Mouse (Mus musculus) spleen, adult 18-20 months (tissue): ENCODE data around the gene Gm19684.
"Not testable (repeated sequence)": the region's sequence is repeated elsewhere in the genome, so short reads cannot be mapped to it uniquely, and the experiment has no call there.

Experiments used
- DNase-seq, 2 experiments: peaks; one replicate each; pipeline ENCODE4 v3.0.0; 2022; ENCODE audit warnings: mixed read lengths in 2 of 2

The Gm19684 gene

DNA sequence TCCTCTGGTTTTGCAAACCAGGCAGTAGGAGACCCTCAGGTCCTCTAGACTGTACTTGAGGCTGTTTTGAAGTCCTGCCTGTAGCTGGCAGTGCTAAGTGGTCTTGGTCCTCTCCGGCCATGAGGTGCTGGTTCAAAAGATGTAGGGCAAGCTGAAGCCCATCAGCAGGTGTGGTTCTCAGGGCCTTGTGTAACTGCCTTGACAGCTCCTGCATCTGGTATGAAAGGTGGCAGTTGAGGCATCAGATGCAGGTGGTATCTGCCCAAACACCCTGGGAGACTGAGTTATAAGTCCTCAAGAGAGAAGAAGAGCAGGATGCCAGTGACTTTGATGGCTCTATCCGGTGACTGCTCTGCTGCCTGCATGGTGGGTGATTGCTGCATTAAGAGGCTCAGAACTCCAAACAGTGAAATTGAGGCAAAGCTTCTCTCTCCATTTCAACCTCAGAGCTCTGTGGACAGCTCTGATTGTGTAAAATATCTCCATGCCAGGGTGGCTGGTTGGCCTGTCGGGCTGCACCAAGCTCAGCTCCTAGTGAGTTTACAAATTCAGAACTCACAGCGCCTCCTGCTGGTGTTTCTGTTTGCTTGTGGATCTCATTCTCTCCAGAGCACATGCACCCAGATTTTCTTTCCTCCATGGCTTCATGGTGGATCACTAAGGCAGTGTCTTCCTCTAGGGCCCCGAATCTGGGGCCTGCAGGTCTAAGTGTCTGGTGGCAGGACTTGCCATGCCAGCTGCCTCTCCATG is 10.2 kb downstream of the Gm19684 start:
- no peak for DNase-seq

DNA sequence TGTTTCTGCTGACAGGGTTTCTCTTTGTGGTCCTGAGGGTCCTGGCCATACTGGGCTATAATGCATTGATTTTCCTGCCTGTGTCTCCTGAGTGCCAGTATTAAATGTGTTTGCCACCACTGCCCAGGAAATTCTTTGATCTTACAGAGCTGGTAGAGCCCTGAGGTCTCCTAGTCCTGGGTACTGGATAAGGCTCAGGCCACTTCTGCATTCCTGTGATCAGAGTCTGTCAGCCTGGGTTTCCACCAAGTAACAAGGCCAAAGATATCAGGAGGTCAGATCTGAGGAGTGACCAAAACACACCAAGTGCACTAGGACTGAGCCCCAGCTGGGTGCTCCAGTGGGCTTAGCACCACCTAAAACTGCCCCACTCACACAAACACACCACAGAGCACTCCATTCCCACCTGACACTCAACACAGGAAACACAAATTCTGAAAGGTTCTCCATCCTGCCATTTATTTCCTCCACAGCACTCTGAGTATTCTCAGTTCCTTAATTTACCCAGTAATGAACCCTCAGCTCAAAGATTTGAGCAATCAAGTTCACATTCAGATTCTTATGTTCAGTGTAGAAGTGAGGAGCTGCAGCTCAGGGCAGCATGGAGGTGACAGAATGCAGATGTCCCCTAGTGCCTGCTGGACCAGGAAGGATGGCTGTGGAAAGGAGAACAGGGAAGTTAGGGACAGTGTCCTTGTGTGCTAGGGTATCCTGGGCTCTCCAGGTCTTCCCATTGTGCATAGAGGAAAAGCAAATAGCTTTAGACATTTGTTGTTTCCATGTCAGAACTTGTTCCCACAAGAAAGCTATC is 14.1 kb downstream of the Gm19684 start:
- not testable (repeated sequence) for DNase-seq

DNA sequence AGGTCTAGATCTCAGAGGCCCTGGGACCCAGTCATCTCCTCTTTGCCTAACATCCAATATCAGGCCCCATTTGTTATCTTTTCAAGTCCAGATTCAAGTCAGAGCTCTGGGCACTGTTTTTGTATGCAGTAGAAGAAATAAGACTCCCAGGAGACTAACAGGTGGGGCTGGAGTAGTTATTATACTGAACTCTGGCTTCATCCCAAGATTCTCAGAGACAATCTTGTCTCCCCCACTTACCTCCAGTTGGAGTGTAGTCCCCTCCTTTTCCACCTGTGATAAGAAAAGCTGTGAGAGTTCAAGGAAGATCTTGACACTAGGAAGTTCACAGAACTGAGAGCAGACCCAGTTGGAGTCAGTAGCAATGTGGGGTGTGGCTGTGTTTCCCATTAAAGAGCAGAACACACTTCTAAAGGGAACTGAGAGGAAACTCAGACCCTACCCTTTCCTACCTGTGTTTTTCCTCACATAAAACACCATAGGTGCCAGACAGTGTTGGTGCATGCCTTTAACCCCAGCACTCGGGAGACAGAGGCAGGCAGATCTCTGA is 14.9 kb downstream of the Gm19684 start:
- not testable (repeated sequence) for DNase-seq

DNA sequence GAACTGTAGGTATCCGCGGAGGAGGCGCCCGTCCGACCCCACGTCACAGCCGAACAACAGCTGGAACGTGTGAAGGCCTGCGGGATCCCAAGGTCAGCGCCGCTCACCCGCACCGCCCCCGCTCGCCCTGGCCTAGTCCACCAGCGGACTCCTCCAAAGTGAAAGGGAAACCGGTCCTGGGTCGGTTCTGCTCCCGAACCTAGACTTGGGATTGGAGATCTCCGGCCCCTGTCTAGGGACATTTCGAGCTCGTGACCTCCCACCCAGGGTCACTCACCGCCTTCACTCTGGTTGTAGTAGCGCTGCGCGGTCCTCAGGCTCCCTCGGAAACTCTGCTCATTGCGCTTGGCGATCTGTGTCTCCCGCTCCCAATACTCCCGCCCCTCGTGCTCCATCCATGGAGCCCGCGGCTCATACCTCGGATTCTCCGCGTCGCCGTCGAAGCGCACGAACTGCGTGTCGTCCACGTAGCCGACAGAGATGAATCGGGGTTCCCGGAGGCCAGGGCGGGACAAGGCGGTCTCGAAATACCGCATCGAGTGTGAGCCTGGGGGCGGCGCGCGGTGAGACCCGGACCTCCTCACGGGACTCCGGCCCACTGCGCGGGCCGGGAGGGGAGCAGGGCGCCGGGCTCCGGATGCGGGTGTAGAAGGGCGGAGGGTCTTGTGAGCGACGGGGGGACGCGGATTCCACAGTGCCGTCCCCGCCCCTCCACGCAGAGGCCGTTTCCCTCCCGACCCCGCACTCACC is 23.8 kb downstream of the Gm19684 start:
- no peak for DNase-seq

DNA sequence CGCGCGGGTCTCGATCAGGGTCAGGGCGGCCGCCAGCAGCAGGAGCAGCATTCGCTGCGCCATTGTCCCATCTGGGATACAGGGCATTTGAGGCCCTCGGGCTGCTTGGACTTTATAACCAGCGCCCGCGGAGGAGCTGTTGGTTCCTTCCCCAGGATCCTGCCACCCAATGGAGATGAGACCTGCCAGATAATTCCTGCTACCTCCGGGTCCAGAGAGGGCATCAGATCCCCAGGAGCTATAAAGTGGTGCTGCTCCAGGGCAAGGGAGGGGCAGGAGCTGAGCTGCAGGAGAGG is 24.3 kb downstream of the Gm19684 start:
- not testable (repeated sequence) for DNase-seq

DNA sequence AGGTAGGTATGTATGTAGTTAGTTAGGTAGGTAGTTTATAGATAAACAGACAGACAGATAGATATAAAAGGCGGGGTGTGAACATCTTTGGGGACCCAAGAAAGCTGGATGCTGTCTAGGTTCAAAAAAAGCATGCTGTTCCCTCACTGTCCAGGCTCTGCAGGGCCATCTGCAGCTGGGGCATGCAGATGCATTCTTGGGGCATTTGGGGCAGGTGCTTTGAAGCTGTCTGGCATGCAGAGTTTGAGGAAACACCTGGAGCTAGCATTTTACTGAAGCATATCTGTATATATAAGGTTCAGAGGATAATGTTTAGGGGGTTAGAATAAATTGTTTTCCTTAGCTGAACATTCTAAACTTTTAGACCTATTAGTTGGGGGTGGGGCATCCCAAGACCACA is 25.5 kb downstream of the Gm19684 start:
- not testable (repeated sequence) for DNase-seq

DNA sequence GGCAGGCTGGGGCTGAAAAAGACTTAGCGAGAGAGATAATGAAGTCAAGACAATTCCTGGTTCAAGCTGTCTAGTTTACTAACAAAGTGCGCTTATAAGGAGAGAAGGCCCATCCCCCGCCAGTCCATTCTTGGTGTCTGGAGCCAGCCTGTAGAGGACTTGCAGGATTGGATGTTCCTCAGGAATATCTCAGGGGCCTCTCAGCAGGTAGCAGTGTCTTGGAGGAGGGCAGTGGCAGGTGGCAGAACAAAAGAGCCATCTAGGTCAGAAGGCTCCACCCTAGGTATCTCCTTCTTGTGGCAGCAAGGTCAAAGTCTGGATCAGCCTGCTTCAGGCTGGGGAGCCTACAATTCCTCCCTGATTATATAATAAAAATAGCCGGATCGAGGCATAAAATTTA is 27.0 kb downstream of the Gm19684 start:
- DNase-seq: not testable (repeated sequence)

DNA sequence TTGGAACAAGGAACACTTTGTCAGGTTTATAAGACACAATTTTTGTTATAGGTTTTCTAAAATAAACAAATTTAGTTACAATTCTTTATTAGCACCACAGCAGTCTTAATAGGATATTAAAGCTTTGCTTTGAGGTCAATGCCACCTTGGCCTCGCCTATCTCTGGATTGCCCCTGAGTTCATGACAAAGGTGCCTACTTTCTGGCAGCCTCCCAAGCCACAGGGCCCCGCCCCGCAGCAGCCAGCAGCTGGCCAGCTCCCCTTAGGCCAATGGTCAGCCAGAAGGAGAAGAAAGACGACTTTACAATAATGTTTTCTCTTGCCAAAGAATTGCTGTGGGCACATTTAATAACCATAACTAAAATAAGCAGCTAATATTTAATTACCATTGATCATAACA is 29.7 kb downstream of the Gm19684 start:
- DNase-seq: not testable (repeated sequence)

DNA sequence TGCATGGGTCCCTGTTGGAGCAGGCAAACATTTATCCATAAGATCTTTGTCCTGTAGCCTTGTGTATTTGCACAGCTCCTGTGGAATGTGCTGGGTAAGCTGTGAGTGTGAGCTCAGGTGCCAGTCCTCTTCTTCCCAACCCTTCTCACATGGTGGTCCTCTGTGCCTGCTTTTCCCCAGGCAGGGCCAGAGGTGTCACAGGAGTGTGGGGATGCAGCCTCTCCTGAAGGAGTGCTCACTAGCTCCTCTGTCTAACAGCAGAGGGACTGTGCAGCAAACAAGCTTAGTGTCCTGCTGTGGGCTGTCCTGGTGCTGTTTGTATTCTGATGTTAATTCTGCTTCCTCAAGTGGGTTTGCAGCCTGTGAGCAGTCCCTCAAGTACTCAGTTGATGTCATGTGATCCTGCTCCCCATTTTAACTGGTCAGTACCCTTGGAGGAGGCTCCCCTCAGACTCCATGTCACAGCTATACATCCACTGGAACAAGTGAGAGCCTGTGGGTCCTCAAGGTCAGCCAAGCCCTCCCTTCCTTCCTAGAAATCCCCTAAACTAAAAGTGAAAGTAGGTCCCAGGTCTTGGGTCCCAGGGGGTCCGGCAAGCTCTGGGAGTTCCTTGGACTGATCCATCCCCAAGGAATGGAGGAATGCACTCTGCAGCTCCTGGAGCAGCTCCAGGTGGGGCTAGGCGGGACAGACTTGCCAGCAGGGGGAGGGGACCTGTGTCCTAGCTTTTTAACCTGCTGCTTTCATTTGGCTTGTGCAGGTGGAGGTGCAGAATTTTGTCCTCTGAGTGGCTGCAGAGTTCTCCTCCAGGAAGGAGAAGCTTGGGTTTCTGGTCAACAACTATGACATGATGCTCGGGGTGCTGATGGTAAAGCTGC is 33.0 kb downstream of the Gm19684 start:
- DNase-seq: no peak

DNA sequence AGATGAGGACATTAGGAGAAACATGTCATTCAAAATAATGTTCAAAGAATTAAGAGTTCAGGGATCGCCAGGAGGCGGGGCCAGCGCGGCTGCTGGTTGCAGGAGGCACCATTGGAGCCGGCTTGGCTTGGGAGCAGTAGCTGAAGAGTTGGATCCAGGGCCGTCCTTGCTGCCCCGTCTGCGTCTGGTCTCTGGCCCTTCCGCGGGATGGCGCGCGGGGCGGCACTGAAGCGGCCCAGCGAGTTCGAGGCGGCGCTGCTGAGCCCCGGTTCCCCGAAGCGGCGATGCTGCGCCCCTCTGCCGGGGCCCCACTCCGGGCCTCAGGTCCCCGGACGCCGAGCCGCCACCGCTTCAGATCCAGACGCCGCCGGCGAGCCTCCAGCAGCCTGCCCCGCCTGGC is 36.3 kb downstream of the Gm19684 start:
- not testable (repeated sequence) for DNase-seq

DNA sequence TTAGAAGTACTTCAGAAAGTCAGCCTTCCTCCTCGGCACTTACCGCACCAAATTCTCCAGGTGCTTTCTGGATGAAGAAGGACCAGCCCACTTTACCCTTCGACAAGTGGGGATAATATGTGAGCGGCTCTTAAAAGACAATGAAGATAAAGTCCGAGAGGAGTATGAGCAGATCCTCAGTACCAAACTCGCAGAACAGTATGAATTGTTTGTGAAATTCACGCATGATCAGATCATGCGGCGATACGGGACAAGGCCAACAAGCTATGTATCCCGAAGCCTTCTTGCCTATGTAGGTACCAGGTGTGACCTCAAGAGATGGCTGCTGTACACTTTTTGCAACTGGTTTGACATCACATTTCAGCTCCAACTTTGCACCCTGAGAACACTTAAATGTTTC is 36.8 kb downstream of the Gm19684 start:
- not testable (repeated sequence) for DNase-seq

DNA sequence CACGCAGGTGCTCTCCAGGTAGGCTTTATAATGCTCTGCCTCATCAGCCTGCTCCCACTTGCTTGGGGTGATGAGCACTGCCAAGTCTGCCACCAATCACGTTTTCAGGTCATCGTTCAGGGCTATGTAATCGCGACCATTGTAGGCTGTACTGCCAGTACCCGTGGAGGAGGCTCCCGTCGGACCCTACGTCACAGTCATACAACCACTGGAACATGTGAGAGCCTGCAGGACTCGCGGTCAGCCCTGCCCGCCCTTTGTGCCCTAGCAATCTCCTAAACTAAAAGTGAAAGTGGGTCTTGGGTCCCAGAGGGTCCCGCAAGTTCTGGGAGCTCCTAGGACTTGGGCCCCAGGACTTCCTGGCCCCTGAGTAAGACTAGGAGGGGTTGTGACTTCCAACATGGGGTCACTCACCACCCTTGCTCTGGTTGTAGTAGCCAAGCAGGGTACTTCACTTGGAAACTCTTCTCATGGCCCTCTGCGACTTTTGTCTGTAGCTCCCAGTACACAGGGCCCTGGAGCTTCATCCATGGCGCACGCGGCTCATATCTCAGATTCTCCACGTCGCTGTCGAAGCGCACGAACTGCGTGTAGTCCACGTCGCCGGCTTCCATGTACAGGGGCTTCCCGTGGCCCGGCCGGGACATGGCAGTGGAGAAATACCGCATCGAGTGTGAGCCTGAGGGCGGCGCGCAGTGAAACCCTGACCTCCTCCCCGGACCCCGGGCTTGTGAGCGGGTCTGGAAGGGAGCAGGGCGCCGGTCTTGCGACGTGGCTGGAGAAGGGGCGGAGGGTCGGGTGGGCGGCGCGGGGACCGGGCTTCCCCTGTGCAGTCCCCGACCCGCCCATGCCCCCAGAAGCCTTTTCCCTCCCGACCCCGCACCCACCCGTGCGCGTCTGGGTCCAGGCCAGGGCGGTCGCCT is 39.9 kb downstream of the Gm19684 start:
- no peak for DNase-seq

DNA sequence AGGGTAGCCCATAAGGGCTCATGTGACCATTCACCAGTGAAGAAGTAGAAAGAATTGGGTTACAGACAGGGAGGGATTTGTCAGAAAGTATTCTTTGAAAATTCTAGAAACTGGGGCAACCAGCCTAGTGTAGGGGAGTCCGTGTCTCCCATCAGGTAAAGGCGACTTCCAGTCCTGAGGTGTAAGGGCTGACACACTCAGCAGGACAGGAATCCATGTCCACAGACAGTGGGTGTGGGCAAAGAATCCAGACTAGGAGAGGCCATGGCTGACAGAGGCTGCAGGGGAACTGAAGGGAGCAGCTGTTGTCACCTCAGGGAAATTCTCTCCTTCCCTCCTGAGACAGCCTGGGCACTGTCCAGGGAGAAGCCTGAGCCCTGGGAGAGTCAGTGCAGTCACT is 45.4 kb downstream of the Gm19684 start:
- DNase-seq: not testable (repeated sequence)

DNA sequence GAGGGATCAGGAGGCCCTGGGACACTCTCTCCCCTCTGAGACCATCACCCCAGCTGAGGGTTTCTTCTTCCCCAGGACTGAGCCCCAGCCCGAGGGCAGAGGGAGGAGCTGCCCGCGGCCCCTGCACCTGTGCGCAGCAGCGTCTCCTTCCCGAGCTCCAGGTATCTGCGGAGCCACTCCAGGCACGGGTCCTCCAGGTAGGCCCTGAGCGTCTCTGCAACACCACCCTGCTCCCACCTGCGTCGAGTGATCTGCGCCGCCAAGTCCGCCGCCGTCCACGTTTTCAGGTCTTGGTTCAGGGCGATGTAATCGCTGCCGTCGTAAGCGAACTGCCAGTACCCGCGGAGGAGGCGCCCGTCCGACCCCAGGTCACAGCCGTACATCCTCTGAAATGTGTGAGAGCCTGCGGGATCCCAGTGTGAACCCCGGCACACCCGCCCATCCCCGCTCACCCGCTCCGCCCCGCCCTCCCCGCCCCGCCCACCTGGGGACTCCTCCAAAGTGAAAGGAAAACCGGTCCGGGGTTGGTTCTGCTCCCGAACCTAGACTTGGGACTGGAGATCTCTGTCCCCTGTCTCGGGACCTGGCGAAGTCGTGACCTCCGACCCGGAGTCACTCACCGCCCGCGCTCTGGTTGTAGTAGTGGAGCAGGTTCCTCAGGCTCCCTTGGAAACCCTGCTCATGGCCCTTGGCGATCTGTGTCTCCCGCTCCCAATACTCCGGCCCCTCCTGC is 46.0 kb downstream of the Gm19684 start:
- no peak for DNase-seq

DNA sequence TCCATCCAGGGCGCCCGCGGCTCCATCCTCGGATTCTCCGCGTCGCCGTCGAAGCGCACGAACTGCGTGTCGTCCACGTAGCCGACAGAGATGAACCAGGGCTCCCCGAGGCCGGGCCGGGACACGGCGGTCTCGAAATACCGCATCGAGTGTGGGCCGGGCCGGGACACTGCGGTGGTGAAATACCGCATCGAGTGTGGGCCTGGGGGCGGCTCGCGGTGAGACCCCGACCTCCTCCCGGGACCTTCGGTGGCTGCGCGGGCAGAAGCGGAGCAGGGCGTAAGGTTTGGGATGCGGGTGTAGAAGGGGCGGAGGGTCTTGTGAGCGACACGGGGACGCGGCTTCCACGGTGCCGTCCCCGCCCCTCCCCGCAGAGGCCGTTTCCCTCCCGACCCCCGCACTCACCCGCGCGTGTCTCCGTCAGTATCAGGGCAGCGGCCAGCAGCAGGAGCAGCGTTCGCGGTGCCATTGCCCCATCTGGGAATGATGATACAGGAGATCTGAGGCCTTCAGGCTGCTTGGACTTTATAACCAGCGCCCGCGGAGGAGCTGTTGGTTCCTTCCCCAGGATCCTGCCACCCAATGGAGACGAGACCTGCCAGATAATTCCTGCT is 46.7 kb downstream of the Gm19684 start, which contains the start of gene Gm8909:
Gm8909 (minus strand) TSS at position 499 of the 614 bp plus-strand sequence.
- DNase-seq: no peak

DNA sequence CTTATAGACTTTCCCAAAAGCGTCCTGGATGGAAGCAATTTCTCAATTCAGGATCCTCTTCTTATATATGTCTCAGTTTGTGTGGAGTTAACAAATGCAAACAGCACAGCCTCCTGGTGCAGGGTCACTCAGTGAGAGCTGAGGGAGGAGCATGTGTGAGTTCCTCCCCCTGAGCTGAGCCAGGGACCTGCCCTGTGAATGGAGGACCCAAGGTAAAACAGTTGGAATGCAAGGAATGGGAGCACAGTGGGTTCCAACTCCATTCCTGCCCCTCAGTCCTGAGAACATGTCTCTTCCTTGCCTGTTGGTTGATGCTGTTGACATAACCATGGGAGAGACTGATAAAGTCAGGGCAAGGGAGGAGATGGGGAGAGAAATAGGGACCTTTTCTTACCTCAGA is 47.6 kb downstream of the Gm19684 start:
- DNase-seq: not testable (repeated sequence)

DNA sequence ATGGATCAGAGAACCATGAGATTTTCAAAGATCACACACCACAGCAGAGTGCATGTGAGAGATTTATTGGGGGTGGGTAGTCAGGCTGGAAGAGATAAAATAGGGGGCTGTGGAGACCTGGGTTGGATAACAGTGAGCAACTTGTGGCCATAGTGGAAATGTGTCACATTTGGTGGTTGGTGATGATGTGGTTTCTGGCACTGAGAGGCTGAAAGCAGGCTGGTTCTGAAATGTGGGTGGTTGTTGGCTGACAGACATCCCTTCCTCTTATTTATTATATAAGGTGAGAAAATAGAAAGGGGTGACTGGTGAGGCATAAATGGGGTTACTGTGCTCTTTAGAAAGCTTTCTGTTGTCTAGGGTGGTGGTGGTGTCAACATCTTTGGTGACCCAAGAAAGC is 48.3 kb downstream of the Gm19684 start:
- DNase-seq: no peak

DNA sequence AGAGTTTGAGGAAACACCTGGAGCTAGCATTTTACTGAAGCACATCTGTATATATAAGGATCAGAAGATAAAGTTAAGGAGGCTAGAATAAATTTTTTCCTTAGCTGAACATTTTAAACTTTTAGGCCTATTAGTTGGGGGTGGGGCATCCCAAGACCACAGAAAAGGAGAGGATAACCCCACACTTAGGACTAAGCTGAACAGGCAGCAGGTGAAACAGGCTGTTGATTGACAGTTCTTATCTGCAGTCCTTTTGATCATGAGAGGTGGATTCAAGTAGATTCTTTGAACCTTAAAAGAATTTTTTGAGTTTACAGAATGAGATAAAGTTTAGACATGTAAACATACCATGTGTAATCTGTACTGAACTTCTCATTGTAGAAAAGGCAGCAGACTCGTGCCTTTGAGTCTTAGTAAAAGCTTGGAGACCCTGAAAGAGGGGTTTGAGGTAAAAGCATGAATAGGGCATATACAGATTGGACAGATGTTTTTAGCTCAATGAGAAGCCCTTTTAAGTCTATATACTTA is 48.9 kb downstream of the Gm19684 start:
- DNase-seq: no peak

DNA sequence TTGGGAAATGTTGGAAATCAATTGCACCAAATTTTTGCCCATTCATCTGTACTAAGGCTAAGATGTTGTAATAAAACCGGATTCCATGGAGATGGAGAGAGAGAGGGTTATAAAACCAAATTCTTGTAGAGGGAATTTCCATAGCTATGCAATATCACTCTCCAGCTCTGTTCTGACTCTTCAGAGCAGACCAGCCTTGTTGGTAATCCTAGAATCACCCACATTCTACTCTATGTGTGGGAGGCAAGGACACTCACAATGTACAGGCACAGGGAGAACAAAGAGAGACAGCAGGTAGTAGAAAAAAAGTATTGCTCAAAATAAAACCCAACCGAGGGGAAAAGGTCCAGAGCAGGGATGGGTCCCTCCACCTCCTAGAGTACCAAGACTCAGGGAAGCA is 54.7 kb downstream of the Gm19684 start:
- not testable (repeated sequence) for DNase-seq

DNA sequence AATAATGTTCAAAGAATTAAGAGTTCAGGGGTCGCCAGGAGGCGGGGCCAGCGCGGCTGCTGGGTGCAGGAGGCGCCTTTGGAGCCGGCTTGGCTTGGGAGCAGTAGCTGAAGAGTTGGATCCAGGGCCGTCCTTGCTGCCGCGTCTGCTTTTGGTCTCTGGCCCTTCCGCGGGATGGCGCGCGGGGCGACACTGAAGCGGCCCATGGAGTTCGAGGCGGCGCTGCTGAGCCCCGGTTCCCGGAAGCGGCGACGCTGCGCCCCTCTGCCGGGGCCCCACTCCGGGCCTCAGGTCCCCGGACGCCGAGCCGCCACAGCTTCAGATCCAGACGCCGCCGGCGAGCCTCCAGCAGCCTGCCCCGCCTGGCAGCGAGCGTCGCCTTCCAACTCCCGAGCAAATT is 57.5 kb downstream of the Gm19684 start:
- DNase-seq: peak in 1 of 2 experiments; percentile 18
